Mouse (Mus musculus): ENCODE data around the gene Phf24. TPM values are rescaled to one million over a fixed set of nuclear protein-coding genes. Genes with fewer than 3 reads are reported as not detected.
A peak's percentile ranks its signal among the peaks of the same experiment; 100 is the strongest.

The Phf24 gene
- polyA plus RNA-seq, 1 experiment from 2014 or later = 6.1 TPM

- no peaks in the 10 kb centered on the region for H3K27me3 ChIP-seq (ENCODE audit: control insufficient read depth, insufficient read depth, low read length)
- WGBS = 45% methylated on average over 13 of the region's 13 CpGs
- ATAC-seq (ENCODE audit: low FRiP score, low TSS enrichment) (no peak), DNase-seq (ENCODE audit: low spot score) (no peak)
- H3K4me2 ChIP-seq (replicated peaks; ENCODE audit: low read depth) = no peak overlapping the region
- H3K4me1 ChIP-seq (replicated peaks; ENCODE audit: control insufficient read depth, insufficient read depth) = no peaks in the 10 kb centered on the region
- no peaks in the 10 kb centered on the region for H3K36me3 ChIP-seq (ENCODE audit: control insufficient read depth, insufficient read depth, low read length)
- no peak overlapping the region for H3K4me3 ChIP-seq (ENCODE audit: low read depth, low read length)
- no peak overlapping the region for H3K9ac ChIP-seq (ENCODE audit: low read length)
- H3K27ac ChIP-seq (replicated peaks) = no peak overlapping the region
- H3K9me3 ChIP-seq (ENCODE audit: control insufficient read depth, low read length) = no peaks in the 10 kb centered on the region
- no peak for TF ChIP-seq EP300 (optimal IDR thresholded peaks at IDR 0.05)
- no peak for TF ChIP-seq CTCF (IDR thresholded peaks at IDR 0.05; ENCODE audit: low read depth)
These were observed 32.1 kb downstream of the Phf24 start for GRCm38 (mm10) chr4:42948527-42948926.

- H3K9me3 ChIP-seq (ENCODE audit: control insufficient read depth, low read length) = no peaks in the 10 kb centered on the region
- no peaks in the 10 kb centered on the region for H3K36me3 ChIP-seq (ENCODE audit: control insufficient read depth, insufficient read depth, low read length)
- H3K4me3 ChIP-seq (ENCODE audit: low read depth, low read length) = peak overlapping the region; percentile 72; the same call in 1 of the 2 replicates
- no peak overlapping the region for H3K9ac ChIP-seq (ENCODE audit: low read length)
- DNase-seq (ENCODE audit: low spot score) (no peak), ATAC-seq (ENCODE audit: low FRiP score, low TSS enrichment) (no peak)
- TF ChIP-seq CTCF (IDR thresholded peaks at IDR 0.05; ENCODE audit: low read depth) = no peak
- TF ChIP-seq EP300 (optimal IDR thresholded peaks at IDR 0.05) = no peak
- no peaks in the 10 kb centered on the region for H3K4me1 ChIP-seq (replicated peaks; ENCODE audit: control insufficient read depth, insufficient read depth)
- H3K27ac ChIP-seq (replicated peaks) = no peak overlapping the region
- 7% methylated on average over 14 of the region's 14 CpGs for WGBS
- H3K4me2 ChIP-seq (replicated peaks; ENCODE audit: low read depth) = peak overlapping the region; percentile 85
- H3K27me3 ChIP-seq (ENCODE audit: control insufficient read depth, insufficient read depth, low read length) = no peaks in the 10 kb centered on the region
These were observed 32.7 kb downstream of the Phf24 start for GRCm38 (mm10) chr4:42949051-42949675.

- peak; percentile 33 for TF ChIP-seq EP300 (optimal IDR thresholded peaks at IDR 0.05)
- no peak for TF ChIP-seq CTCF (IDR thresholded peaks at IDR 0.05; ENCODE audit: low read depth)
- Histone ChIP-seq H3K36me3 (ENCODE audit: control insufficient read depth, insufficient read depth, low read length) (no peaks in the 10 kb centered on the region), H3K4me1 (replicated peaks; ENCODE audit: control insufficient read depth, insufficient read depth) (no peaks in the 10 kb centered on the region), H3K9me3 (ENCODE audit: control insufficient read depth, low read length) (no peaks in the 10 kb centered on the region), H3K4me3 (ENCODE audit: low read depth, low read length) (peak within 1 kb of the TSS; percentile 72), H3K27me3 (ENCODE audit: control insufficient read depth, insufficient read depth, low read length) (no peaks in the 10 kb centered on the region), H3K9ac (ENCODE audit: low read length) (peak within 1 kb of the TSS; percentile 92), H3K4me2 (replicated peaks; ENCODE audit: low read depth) (peak within 1 kb of the TSS; percentile 85), H3K27ac (replicated peaks) (peak within 1 kb of the TSS; percentile 95)
- DNase-seq (ENCODE audit: low spot score) = peak; percentile 96
- peak; percentile 97 for ATAC-seq (ENCODE audit: low FRiP score, low TSS enrichment)
- WGBS = under 1% methylated on average over 31 of the region's 39 CpGs
These were observed 33.2 kb downstream of the Phf24 start, which contains the start of gene Dnajb5 for GRCm38 (mm10) chr4:42949676-42950051. TSS of gene Dnajb5 (plus strand) at chr4:42949814.

- Histone ChIP-seq H3K4me1 (replicated peaks; ENCODE audit: control insufficient read depth, insufficient read depth) (no peaks in the 10 kb centered on the region), H3K36me3 (ENCODE audit: control insufficient read depth, insufficient read depth, low read length) (no peaks in the 10 kb centered on the region), H3K27ac (replicated peaks) (peak overlapping the region; percentile 95), H3K9me3 (ENCODE audit: control insufficient read depth, low read length) (no peaks in the 10 kb centered on the region), H3K4me2 (replicated peaks; ENCODE audit: low read depth) (peak overlapping the region; percentile 85), H3K27me3 (ENCODE audit: control insufficient read depth, insufficient read depth, low read length) (no peaks in the 10 kb centered on the region), H3K4me3 (ENCODE audit: low read depth, low read length) (peak overlapping the region; percentile 72), H3K9ac (ENCODE audit: low read length) (peak overlapping the region; percentile 92)
- ATAC-seq (ENCODE audit: low FRiP score, low TSS enrichment) (peak; percentile 78), DNase-seq (ENCODE audit: low spot score) (peak; percentile 92)
- TF ChIP-seq EP300 (optimal IDR thresholded peaks at IDR 0.05) (no peak), CTCF (IDR thresholded peaks at IDR 0.05; ENCODE audit: low read depth) (no peak)
- 2% methylated on average over 22 of the region's 27 CpGs for whole genome bisulfite sequencing
These were observed 33.7 kb downstream of the Phf24 start for GRCm38 (mm10) chr4:42950065-42950558.

GRCm38 (mm10) chr4:42951206-42952195, 35.0 kb downstream of the Phf24 start:
- no peak for ATAC-seq (ENCODE audit: low FRiP score, low TSS enrichment)
- peak overlapping the region; percentile 95 for H3K27ac ChIP-seq (replicated peaks)
- no peak for DNase-seq (ENCODE audit: low spot score)
- WGBS = 57% methylated on average over 11 of the region's 11 CpGs
- H3K4me1 ChIP-seq (replicated peaks; ENCODE audit: control insufficient read depth, insufficient read depth) = no peaks in the 10 kb centered on the region
- H3K4me3 ChIP-seq (ENCODE audit: low read depth, low read length) = no peak overlapping the region; the same call in 1 of the 2 replicates
- no peaks in the 10 kb centered on the region for H3K9me3 ChIP-seq (ENCODE audit: control insufficient read depth, low read length)
- H3K9ac ChIP-seq (ENCODE audit: low read length) = no peak overlapping the region
- no peaks in the 10 kb centered on the region for H3K27me3 ChIP-seq (ENCODE audit: control insufficient read depth, insufficient read depth, low read length)
- no peaks in the 10 kb centered on the region for H3K36me3 ChIP-seq (ENCODE audit: control insufficient read depth, insufficient read depth, low read length)
- peak overlapping the region; percentile 85 for H3K4me2 ChIP-seq (replicated peaks; ENCODE audit: low read depth)
- TF ChIP-seq EP300 (optimal IDR thresholded peaks at IDR 0.05) = no peak
- no peak for TF ChIP-seq CTCF (IDR thresholded peaks at IDR 0.05; ENCODE audit: low read depth)

Measured in stomach, postnatal 0 days (tissue).